Mouse (Mus musculus): ENCODE measurements at regions not wholly inside any gene's neighbourhood (a gene's known extent, or its start where the extent isn't known, plus 50 kb on each side); places are given as distances from the start of the nearest gene placed in this dataset.

DNA sequence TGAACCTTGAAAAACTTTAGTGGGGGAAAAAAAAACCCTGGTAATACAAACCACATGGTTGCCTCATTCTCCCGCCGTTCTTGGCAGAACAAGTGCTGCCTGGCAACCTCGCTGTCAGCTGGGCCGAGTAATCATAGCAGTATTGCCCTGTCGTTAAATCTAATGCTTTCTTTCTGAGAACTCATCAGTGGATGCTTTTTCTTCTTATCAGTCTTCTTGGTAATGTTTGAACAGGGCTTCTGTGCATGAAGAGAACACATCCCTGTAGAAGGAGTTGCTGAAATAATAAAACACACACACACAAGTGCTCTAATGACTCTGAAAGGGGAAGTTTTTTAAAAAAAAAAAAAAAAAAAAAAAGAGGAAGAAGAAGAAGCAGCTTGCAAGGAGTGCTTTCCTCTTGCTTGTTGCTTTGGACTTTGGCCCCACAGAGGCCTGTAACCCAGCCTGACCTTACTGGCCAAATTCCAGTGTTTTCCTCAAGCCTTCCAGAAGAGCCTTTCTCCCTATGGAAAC is 200.9 kb upstream of the Cited2 start:
- TF ChIP-seq CTCF (conservative IDR thresholded peaks at IDR 0.05; ENCODE audit: insufficient read depth, insufficient read length, low read depth, low read length) = no peak
- no peak for TF ChIP-seq POLR2A (IDR thresholded peaks at IDR 0.05; ENCODE audit: low read depth, low read length)

All from kidney, adult 2 months (tissue).